Mouse (Mus musculus): Measurements from ENCODE around the gene Slco3a1.

Slco3a1 gene

GRCm38 (mm10) chr7:74279356-74279755 is 275.2 kb downstream of the Slco3a1 start:
- DNase-seq, result no peak

GRCm38 (mm10) chr7:74270089-74270394 is 284.5 kb downstream of the Slco3a1 start:
- DNase-seq, result no peak

GRCm38 (mm10) chr7:74269283-74270088 is 285.1 kb downstream of the Slco3a1 start:
- DNase-seq, result no peak

- no peak for DNase-seq
Observed at GRCm38 (mm10) chr7:74266511-74267168, 287.9 kb downstream of the Slco3a1 start.

GRCm38 (mm10) chr7:74256291-74256690 is 298.3 kb downstream of the Slco3a1 start:
- no peak for DNase-seq

- DNase-seq, result peak; percentile 36 to 38
Observed at GRCm38 (mm10) chr7:74252066-74252465, 302.5 kb downstream of the Slco3a1 start.

- DNase-seq, result no peak
Observed at GRCm38 (mm10) chr7:74241236-74241635, 313.3 kb downstream of the Slco3a1 start.

GRCm38 (mm10) chr7:74240459-74241172 is 314.0 kb downstream of the Slco3a1 start:
- peak; percentile 21 to 29 for DNase-seq
